Mouse (Mus musculus) erythroblast, embryonic 14.5 days (primary cell): ENCODE data around the gene Tpsg1.

Experiments used
- GATA1 ChIP-seq: IDR thresholded peaks from 2 replicates; pipeline ENCODE4 v1.6.1; 2012; ENCODE audit warnings: low read length, inconsistent platforms, mixed read lengths
- TAL1 ChIP-seq: IDR thresholded peaks from 3 replicates; pipeline ENCODE4 v1.6.1; 2012; ENCODE audit warnings: low read length, inconsistent platforms, mixed read lengths

DNA sequence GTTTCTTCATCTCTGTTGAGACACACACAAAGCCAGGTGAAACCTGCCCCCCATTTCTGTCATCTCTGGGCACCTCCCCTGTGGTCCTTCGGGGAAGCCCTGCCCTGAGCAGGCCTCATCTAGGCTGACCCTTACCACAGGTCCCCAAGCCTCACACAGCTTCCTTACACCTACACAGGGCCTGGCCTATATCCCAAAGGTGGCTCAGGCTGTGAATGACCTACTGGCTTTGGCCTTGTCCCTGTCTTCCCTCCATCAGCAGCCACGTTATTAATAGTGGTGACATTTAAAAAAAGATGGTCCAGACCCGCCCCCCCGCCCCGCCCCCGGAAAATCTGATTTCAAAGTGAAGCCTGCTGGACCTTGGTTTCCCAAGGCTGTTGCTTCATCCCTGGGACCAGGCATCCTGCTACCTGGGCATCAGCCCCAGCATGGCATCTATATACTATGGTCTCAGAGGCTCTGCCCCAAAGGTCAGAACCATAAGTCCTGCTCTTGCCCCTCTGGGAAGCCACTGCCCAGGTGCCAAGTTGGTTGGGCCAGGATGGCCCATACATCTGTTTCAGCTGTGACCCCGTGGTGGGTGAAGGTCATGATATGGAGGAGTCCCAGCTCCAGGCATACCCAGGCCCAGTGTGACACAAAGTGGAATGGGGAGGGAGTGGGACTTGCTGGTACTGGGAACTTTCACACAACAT, 39.4 kb downstream of the Tpsg1 start:
- TF ChIP-seq GATA1 (no peak), TAL1 (no peak)
